Mouse (Mus musculus): ENCODE measurements around the gene Pygl. TPM values are rescaled to one million over a fixed set of nuclear protein-coding genes. Genes with fewer than 3 reads are reported as not detected.
"Not testable (repeated sequence)": the region's sequence is repeated elsewhere in the genome, so short reads cannot be mapped to it uniquely, and the experiment has no call there.

Pygl gene
- total RNA-seq, 1 experiment from 2014 or later: 82.2 TPM

DNA sequence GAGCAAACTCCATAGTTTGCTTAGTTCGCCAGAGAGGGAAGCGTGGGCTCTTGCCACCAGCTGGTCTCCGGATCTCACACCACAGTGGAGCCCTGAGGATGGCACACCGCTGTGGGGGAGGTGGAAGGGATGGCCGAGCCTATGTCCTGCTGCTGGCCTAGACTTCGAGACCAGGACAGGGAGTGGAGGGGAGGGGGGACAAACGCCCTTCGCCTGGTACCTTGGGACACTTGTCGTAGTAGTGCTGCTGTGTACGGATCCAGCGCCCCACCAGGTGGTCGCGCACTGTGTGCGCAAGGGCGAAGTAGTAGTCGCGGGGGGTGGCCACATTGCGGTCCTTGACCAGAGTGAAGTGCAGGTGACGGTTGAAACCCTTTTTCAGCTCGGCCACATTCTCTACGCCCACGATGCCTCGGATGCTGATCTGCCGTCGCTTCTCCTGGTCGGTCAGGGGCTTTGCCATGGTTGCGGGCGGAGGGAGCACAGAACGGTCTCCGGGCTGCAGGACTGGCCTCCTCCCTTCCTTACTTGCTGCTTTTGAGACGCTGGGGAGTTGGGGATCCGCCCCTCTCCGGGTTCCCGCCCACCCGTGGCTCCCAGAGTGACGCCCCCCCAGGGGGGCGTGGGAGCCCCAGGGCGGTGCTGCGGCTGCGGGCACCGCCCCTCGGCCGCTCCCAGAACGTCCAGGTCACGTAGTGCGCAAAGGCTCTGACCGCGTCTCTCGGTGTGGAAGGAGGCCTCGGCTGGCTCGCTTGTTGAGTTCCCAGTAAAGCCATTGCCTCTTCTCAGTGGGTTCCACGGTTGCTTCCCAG, 4.0 kb downstream of the Pygl start:
- peak; percentile 82 for DNase-seq

DNA sequence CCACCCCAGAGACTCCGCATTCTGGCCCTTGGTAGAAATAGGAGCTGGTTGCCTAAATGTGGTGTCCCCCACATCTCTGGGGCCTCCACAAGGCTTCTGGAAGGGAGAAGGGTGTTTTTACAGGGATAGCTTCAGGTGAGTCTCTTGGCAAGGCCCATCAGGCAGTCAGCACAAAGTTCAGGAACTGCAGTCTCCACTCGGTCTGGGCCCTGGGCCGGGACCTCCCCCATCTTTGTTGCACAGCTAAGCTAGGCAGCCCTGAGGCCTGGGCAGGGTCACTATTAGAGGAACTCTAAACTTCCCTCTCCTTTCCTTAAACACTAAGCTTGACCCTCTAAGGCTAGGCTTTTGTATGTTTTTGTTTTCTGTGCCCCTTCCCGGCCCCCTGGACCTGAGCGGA, 4.6 kb downstream of the Pygl start:
- no peak for DNase-seq

DNA sequence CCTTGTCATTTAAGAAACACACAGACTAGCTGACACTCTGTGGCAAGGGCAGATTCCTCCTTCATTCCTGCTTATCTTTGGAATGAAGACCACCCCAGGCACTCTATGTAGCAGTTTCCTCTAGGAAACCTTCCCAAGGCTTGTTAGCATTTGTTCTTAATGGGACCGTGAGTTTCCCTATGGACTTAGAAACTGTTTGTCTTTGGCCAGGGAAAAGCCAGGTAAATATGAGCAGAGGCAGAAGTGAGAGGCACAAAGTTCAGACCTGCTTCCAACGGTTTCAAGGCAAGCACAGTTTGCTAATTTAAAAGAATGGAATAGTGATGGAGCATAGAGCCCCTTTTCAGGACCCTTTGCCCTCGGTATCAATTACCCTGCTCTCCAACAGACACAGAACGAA, 8.0 kb downstream of the Pygl start:
- DNase-seq: no peak

DNA sequence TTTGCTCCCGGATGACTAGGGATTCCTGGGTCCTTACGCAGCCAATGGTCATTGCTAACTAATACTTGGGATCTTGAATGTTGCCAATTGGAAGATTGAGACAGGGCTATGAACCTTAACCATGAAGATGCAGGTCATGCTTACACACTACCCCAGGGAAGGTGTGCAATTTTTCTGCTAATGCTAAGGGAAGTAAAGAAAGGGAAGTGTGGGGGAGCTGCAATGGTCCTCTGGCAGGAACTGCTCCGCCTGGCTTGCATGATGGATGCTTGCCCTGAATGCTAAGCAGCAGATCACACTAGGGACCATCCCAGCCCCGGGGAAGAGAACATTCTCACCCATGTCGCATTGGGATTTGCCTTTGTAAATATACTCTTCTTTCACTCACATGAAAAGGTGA, 9.9 kb downstream of the Pygl start:
- no peak for DNase-seq

DNA sequence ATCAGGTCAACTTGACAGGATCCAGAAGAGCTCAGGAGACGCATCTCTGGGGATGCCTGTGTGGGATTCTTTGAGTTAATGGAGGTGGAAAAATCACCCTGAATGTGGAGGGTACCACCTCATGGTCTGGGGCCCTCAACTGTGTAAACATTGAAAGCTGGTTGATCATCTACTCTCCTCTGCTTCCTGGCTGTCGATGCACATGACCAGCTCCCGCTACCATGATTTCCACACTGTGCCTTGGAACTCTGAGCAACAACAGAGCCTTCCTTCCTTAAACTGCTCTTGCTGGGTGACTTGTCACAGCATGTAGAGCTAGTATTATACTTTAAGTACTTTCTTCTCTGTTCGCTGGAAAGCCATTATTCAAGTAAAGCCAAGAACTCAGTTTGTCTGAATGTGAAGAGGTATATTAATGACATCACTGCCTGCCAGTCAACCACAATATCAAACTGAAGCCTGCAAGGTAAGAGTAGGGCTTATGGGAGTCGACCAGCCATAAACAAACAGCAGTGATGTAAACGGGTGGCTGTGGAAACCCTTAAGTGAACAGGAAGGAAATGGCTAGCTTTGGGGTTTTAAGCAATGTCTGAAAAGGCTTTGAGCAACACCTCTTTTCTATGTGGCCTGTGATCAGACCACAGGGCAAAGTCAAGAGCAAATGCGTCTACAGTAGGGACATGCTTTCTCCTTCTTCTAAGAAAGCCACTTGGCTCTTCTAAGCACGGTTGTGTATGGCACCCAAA, 12.3 kb downstream of the Pygl start:
- DNase-seq: no peak

DNA sequence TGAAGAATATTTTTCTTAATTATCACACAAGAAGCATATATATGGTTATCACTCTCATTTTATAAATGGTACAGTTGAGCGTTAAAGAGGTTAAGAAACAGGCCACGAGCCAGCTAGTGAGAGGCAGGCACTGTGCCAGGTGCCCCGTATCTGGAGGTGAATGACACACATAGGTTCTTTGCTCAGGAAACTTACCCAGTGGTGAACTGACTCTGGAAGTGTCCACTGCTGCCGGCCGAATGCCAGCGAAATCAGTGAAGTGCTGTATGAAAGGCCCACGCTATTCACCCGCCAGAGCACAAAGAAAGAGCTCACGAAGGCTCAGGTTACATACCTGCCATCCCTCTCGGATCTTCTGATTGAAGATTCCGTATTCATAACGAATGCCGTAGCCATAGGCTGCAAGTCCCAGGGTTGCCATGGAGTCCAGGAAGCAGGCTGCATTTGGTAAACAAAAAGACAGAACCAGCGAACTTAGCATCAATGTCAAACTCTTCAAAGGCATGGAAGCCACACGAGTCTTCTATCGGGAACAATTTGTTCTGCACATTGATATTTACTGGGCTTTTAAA, 15.0 kb downstream of the Pygl start:
- no peak for DNase-seq

DNA sequence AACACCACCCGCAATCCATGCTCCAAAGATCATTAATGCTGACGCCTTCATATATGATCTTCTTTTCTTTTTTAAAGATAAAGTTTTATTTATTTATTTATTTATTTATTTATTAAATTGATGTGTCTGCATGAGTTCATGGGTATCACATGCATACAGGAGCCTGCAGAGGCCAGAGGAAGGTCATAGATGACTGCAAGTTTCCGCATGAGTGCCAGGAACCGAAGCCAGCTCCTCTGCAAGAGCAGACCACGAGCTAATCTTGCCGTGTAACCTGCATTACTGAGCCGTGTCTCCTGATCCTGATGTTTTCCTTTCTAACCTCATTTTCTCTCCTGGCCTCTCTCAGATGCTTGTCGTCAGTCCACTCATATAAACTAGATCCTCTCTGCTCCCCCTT, 17.0 kb downstream of the Pygl start:
- DNase-seq: no peak

DNA sequence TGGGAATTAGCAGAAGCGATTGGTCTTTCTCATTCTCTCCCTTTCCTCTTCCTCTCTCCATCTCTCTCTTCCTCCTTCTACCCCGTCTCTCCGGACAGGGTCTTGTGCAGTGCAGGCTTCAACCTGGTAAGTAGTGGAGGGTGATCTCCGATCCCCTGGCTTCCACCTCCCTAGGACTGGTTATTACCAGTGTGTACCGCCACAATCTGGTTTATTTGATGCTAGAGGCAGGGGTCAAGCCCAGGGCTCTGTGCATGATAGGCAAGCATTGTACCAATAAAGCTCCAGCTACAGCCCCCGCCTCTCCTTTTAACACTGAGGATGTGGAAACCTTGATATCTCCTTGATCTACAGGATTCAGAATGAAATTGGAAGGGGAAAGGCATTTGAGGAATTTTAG, 17.7 kb downstream of the Pygl start:
- no peak for DNase-seq

DNA sequence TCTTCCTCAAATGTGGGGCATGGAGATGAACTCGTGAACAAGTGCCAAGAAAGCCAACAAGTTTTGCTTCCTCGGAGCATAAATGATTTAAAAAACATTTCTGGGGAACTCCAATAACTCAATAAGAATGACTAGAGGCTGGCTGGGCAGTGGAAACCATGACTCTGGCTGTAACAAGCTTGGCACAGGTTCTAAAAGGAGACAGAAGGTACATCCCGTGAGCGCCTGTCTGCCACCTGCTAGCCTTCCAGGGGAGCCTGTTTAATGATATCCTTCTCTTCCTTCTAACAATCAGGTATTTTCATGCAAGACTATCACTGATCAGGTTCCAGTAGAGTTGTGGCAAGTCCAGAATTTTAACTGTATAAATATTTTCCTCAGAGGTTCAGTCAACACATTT, 18.8 kb downstream of the Pygl start:
- no peak for DNase-seq

DNA sequence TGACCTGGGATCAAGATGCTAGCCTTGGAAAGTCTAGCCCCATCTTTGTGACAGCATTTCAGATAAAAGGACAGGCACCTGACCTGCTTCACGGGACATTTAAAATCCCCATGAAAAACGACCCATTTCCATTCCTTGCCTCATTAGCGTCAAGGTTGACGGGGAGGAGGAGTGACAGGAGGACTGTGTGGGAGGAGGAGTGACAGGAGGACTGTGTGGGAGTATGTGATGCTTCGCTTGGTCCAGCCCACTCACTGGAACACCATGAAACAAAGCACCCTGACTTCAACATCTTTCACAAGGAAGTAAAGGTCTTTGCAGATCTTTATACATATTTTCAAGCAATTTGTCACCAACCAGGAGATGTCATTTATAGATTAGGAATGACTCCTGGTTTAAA, 23.1 kb downstream of the Pygl start:
- no peak for DNase-seq

DNA sequence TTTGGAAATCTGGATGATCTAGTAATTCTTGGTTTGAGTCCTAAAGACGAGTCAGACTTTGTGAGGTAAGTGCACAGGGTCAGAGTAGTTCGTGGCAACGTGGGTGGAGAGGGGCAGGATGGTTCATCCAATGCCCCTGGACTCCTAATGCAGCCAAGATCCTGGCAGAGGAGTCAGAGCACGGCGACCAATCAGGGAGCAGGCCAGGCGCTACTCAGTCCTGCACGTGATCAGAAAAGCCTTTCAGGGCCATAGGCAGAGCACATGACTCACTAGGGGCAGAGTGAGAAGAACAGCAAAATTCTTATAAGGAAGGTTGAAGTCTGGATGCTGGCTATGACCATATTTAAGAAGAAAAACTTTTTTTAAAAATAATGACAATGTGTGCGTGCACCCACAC, 26.9 kb downstream of the Pygl start:
- peak; percentile 9 for DNase-seq

DNA sequence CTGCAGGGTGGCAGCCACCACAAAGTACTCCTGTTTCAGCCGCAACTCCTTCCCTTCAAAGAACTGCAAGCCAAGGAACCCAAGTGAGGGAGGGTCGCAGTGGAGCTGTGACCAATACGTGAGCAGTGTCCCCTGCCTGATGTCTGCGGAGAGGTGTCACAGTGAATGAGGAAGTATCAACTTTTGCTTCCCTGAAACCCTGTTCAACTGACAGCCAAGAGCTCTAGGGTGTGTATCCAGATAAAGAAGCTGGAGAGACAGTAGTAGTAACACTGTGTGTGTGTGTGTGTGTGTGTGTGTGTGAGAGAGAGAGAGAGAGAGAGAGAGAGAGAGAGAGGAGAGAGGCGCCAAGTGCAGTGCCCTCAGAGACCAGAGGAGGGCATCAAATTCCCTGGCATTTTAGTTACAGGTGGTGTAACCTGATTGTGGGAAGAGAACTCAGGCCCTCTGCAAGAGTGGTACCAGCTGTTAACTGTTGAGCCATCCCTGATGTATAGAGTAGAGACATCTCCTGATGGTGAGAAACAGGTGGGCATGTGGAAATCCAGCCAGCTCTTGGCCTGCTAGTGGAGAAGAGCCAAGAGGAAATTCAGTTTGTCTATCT, 29.3 kb downstream of the Pygl start:
- no peak for DNase-seq

DNA sequence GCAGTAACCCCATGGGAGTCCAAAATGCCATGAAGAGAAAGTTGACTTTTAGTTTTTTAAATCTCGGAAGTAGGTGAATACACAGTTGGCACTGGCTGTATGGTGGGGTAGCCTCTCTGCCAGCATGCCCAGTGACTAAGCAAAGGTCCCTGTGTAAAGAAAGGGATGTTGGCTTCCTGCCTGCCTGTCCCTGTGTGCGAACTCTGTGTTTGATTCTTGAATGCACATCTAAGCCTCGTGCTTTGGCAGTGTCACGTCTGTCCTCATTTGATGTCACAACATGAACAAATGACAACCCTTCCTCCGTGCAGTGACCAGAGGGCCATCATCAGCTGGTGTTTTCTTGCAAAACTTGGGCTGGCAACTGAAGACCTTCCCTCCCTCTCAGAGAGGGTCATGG, 34.9 kb downstream of the Pygl start:
- peak; percentile 42 for DNase-seq

DNA sequence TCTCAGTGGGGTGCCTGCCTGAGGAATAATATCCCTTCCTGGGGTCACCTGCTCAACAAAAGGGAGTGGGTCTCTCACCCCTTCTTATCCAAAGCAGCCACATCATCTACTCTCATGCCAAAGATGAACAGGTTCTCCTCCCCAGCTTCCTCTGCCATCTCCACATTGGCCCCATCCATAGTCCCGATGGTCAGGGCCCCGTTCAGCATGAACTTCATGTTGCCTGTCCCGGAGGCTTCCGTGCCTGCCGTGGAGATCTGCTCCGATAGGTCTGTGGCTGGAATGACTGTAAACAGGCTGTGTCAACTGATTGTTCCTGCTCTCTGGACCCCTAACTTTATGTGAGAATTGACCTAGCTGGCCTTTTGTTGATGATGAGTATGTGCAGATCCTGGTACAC, 35.9 kb downstream of the Pygl start:
- DNase-seq: no peak

DNA sequence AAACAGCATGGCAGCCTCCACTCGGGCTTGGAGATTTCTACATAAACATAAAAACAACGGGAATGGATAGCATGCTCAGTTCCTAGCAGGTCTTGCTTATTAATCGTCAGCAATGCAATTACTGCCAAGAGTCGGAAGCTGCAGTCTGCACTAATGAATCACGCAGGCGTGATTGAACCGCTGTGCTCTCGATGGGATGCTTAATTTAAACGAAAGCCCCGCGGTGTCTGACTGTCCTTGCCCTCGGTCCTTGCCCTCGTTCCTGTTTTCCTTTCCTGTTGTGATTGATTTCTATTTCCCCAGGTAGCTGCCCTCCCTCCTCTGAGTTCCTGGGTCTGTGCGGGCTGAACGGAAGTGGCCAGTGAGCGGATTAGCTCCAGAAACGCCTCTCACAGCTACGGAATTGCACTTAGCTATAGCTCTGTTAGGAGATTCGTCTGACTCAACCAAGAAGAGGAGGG, 39.0 kb downstream of the Pygl start:
- DNase-seq: no peak

DNA sequence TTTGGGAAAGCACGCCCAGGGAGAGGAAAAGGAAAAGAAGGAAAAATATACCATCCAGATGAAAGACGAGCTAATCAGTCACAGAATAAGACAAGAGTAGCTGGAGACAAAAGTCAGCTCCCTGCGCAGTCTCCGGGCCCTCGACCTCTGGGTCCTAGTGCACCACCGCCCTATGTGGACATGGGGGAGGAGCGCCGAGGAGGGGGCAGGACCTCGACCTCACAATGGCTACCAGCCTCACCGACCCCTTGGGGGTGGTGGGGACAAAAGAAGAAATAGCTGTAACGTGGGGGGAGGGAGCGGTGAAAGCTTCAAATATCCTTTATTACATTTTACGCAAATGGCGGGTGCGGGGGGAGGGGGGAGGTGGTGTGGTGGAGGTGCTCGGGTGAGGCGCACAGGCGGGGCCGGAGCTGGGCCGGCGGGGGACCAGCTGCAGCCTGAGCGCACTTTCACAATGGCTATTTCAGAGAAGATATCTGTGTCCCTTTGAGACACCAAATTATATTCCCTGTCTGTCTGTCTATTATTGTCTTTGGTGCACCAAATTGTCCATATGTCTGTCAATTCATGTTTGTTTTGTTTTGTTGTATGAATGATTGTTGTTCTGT, 47.0 kb downstream of the Pygl start:
- no peak for DNase-seq

DNA sequence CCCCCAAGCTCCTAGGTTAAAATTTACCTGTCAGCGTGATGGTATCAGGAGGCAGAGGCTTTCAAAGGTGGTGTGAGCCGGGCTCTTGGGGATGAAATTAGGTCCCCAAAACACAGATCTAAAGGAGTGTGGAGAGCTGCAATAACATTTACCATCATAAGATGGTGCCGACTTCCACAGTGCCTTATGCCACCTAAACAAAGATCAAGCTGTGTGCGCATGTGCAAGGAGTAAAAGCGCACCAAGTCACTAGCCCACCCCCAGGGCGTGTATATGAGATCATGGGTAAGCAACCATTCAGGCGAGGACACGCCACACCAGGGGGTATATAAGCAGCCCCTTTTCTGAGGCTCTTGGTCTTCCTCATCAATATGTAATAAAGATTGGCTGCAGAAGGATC, 47.8 kb downstream of the Pygl start:
- not testable (repeated sequence) for DNase-seq

DNA sequence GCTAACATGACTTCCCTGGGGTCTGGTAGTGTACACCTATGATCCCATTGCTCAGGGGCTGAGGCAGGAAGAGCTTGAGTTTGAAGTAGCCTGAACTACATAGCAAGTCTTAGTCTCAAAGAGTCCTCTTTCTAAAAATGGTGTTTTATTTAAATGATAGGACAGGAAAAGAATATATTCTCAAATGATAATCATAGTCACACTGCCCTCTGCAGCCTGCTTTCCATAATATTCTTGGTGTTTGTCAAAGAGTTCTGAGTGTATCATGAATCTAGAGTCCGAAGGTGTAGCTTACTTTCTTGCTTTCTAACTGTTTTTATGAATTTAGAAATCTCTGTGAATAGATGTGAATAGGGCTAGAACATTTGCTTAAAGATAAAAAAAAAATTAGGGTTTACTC, 61.3 kb downstream of the Pygl start:
- DNase-seq: no peak

DNA sequence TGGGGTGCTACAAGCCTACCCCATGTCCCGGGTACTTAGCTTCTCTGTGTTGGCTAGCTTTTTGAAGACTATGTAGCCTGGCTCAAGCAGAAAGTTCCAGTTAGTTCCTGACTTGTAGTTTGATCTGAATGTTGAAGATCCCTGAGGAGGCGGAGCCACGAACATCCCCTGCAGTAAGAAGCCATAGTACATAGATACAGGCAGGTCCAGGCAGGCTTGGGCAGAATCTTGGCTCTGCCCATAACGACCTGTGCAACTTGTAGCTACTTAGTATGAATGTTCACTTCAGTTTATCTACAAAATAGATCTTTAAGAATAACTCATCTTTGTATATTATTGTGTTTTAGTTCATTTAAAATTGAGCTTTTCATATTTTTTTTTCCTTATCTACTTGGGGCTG, 63.3 kb downstream of the Pygl start:
- DNase-seq: no peak

DNA sequence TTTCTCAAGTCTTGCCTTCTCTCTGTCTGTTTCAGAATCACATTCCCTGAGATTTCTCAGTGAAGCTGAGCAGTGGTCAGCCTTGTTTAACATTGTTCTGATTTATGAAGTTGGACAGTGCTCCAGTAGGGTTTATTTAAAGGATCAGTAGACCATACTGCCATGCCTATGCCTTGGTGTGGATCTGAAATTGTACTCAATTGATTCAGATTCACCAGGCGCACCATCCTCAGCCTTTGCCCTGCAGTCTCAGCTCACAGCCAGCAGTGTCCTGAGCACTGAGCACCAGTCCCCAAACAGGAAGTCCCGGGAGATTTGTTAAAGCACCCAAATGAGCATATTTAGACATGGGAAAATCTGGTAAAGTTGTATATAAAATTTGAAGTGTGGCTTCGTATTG, 66.5 kb downstream of the Pygl start:
- DNase-seq: no peak

DNA sequence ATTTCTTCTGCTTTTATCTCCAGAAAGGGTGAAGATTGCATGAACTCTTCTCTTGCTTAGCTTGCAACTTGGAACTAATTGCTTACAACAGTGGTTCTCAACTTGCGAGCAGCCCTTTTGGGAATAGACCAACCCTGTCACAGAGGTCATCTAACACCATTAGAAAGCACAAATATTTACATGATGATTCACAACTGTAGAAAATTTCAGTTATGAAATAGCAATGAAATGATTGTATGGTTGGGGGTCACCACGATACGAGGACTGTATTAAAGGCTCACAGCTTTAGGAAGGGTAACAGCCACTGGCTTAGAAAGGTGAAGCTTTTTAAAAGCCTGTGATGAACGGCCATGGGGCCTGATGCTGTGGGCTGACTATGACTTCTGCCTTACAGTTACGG, 70.2 kb downstream of the Pygl start:
- no peak for DNase-seq

DNA sequence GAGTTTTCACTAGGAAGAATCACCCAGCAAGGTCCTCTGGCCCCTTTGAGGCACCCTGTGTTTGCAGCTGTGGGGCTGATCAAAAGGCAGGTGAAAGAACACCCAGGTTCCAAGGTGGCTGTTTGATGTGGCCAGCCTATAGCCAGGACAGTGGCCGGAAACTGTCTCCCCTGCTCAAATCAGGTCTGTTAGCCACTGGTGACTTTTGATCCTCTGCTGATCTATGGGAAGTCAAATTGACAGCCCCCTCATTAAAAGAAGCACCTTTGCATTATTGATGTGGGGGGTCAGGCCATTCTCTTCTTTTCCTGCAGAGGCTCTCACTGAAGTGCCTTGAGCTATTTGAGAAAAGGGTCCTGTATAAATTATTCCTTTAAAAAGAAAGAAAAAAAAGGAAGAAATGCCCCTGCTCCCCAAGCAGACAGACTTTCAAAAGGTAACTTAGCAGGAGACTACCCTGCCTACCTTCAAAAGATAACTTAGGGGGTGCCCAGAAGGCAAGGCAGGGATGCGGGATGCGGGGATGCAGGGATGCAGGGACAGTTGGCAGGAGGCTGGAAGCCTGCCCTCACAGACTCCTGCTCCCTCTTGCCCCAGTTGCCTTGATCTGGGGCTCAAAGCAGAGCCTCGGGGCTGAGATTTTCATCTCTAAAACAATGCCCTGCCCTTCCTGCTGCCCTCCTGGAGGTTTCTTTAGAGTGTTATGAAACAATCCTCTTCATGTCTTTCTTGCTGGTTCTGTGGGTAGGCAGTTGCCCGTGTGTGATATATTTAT, 73.8 kb downstream of the Pygl start:
- no peak for DNase-seq

All from adrenal gland, postnatal 25 days (tissue).